Mouse (Mus musculus) granulocyte monocyte progenitor cell, adult 5-6 weeks (primary cell): Measurements from ENCODE around the gene Agbl4. TPM values are rescaled to one million over a fixed set of nuclear protein-coding genes. Genes with fewer than 3 reads are reported as not detected.
A peak's percentile ranks its signal among the peaks of the same experiment; 100 is the strongest.
"Not testable (repeated sequence)": the region's sequence is repeated elsewhere in the genome, so short reads cannot be mapped to it uniquely, and the experiment has no call there.

ENCODE experiments used
- ATAC-seq: replicated peaks from 2 replicates; pipeline ENCODE4 v1.8.0; 2016; ENCODE audit warnings: mild to moderate bottlenecking, moderate TSS enrichment, inconsistent platforms; ENCODE audit not compliant: poor library complexity, severe bottlenecking
- total RNA-seq, 2 experiments: library from RNA; stranded (forward) in 1 of 2; stranded (reverse) in 1 of 2; fragments of 200-712, 200-1000 nt in 1 of 2; fragments of >200 nt in 1 of 2; fragmentation: Nextera tagmentation in 1 of 2; gene quantifications; 2 replicates each; pipeline ENCODE4 v1.2.3; 2014 to 2017

Gene Agbl4
- total RNA-seq, 2 experiments from 2014 or later: not detected

- ATAC-seq: not testable (repeated sequence)
These were observed 822.1 kb downstream of the Agbl4 start for GRCm38 (mm10) chr4:111219543-111219942.

DNA sequence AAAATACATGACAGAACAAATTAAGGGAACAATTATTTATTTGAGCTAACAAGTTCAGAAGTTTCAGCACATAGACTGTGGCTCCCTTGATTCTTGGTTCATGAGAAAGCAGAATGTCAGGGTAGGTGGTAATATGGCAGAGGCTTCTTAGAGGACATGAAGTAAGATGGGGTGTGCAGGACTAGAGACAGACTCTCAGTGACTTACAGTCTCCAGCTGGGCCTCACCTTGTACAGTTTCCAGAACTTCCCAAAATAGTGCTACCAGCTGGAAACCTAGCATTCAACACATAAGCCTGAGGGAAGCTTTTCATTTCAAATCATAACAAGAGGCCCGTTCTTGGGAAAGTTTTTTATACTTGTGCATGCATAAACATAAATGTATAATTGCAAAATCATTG lies 836.4 kb downstream of the Agbl4 start:
- ATAC-seq: no peak

GRCm38 (mm10) chr4:111251917-111252316 lies 854.5 kb downstream of the Agbl4 start:
- ATAC-seq: no peak

DNA sequence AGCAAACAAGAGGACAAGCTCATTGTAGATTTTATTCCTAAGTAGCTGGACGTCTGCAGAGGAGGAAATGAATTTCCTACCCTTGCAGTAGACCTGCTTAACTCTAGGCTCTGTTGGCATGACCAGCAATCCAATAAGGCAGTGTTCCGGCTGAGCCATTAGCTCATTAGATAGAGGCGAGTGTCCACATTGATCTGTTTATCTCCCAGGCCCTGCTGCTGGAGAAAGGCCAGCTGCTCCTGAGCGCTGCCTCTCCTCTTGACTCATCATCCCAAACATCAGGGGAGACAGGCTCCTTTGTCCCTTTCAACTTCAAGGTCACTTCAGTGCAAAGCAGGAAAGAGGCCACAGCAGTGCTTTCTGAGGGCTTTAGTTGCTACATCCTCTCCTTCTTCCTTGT lies 858.0 kb downstream of the Agbl4 start:
- ATAC-seq: no peak

- no peak for ATAC-seq
These were observed 859.5 kb downstream of the Agbl4 start for GRCm38 (mm10) chr4:111256931-111257330.

GRCm38 (mm10) chr4:111280936-111281335 lies 883.5 kb downstream of the Agbl4 start:
- ATAC-seq: no peak

DNA sequence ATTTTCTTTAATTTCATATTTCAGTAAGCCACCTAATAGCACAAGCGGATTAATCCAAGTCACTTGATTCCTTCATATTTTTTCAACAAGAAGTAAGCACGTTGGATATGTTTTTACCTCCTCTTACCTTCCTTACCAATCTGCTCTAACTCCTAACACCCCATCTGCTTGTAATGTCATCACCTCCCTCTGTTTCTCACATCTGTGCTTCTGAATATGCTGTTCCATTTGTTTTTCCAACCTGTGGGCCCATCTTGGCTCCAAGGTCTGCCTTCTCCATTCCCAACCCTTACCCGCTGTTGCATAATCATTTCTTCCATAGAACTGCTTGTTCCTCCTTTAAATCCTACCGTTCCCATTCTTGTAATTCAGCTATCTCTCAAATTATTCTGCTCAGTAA lies 884.4 kb downstream of the Agbl4 start:
- no peak for ATAC-seq

DNA sequence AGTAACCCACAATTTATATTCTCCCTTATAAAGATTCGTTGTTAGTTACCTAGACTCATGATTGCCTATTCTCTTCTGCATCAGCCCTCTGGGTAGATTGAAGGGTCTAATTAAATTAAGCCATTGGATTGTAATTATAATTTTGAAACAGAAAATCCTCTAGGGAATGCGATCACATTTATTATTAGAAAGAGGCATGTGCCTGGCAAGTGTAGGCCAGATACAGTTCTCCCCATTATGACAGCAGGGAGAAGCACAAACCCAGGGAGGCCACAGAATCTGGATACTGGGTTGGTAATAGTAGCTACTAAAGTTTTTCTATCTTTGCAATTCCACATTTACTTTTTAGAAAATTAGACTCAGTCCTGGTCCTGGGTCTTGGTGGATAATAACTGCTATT lies 887.2 kb downstream of the Agbl4 start:
- no peak for ATAC-seq

- no peak for ATAC-seq
These were observed 897.2 kb downstream of the Agbl4 start for GRCm38 (mm10) chr4:111294528-111295241.

DNA sequence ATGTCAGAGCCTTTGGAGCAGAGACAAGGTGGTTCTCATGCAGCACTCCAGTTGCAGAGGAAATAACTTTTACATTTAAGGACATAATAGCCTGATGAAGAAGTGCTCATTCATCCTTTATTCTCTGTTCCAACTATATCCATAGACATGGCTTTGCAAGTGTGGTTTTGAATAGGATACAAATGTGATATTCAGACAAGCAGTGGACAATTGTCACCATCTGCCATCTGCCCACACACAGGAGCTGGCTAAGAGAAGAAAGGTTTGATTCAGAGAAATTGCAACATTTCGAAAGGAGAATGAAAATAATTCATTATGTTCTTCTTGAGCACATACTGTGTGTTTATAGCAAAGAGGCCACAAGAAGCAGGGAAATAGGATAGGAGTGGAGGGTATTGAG lies 909.1 kb downstream of the Agbl4 start:
- ATAC-seq: no peak

- ATAC-seq: no peak
These were observed 909.7 kb downstream of the Agbl4 start for GRCm38 (mm10) chr4:111307166-111307565.

DNA sequence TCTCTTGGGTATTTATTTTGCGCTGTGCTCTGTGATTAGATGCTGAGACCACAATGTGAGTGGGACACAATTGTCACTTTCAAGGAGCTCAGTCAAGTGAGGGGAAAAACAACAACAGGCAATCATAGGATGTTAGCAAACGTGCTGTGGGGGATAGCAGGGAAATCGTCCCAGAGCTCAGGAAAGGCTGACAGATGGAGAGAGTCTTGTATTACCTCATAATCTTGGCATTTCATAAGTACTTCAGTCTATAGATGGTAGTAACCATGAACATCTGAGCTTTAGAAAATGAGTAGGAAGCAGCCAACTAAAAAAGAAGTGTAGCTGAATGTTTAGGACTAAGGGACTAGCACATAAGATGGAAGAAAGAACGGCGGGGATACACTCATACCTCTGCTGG lies 910.2 kb downstream of the Agbl4 start:
- no peak for ATAC-seq

DNA sequence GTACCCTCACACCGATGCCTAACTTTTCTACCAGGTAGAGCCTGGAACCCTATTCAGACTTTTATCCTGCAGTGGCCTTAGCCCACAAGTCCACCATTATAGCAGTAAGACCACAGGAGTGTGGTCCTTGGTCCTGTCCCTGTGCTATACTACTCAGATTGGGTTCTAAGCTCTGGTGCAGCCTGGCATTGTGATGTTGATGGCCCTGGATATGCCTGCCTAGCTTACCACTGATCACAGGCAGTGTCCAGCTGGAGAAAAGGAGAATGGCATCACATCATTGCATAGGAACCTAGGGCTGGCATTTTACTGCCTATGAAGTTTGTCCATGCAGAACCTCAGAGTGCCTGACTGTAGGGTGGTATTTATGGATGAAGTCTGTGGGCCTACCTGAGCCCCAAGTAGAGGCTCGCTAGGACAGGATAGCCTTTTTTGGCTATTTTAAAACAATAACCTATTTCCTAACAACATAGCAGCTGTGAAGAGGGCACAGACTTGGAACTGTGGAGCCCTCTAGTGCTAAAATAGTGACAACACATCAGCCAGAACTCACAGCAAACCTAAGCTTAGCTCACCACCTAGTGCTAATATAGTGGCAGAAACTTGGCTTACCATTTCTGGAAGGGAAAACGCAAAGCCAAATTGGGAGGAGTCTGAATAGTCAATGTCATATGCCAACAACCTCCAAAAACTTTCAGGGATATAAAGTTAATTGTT lies 911.3 kb downstream of the Agbl4 start:
- ATAC-seq: no peak

GRCm38 (mm10) chr4:111327094-111327493 lies 929.6 kb downstream of the Agbl4 start:
- ATAC-seq: no peak

DNA sequence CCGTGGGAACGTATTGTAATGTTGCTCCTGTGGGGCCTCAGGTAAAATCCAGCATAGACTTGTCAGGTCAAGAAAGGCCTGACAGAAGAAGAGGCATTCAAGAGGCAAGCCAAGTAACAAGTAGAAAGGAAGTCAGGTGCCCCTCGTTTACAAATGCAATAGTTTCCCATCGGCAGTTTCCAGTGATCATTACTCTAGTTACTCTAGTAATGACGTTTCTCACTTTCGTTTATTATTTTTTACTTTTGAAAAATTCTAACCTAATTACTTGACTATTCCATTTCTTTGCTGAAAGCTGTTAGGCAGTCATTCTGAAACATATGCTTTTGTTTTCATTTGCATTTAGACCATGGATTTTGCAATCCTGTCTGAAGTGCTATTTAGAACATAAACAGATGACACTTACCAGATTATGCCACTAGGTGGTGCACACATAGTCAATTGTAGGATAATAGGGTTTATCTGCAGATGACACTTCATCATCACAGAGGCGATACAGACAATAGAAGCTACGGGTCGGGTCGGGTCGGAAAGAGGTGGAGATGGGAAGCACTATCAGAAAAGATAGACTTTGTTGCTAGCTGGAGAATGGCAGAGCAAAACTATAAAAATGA lies 930.4 kb downstream of the Agbl4 start:
- peak; percentile 69; the same call in 1 of the 2 replicates for ATAC-seq

DNA sequence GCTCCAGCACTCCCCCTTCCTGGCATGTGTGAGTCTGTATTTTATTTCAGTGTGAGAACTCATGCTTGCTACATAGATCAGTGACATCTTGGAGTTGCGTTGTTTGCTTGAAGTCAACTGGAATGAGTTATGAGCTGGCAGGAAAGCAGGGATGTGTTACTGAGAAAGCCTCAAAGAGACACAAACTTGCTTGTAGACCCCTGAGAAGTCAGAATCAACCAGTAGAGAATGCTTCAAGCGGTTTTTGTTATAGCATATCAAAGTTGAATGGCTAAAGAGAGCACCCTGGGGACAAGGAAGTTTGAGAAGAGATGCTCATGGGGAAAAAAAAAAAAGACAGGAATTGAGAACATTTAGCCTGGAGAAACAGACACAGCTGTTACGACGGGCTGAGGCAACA lies 932.0 kb downstream of the Agbl4 start:
- ATAC-seq: no peak

- no peak for ATAC-seq
These were observed 935.4 kb downstream of the Agbl4 start for GRCm38 (mm10) chr4:111332864-111333263.

GRCm38 (mm10) chr4:111349965-111350364 lies 952.5 kb downstream of the Agbl4 start:
- ATAC-seq: no peak

DNA sequence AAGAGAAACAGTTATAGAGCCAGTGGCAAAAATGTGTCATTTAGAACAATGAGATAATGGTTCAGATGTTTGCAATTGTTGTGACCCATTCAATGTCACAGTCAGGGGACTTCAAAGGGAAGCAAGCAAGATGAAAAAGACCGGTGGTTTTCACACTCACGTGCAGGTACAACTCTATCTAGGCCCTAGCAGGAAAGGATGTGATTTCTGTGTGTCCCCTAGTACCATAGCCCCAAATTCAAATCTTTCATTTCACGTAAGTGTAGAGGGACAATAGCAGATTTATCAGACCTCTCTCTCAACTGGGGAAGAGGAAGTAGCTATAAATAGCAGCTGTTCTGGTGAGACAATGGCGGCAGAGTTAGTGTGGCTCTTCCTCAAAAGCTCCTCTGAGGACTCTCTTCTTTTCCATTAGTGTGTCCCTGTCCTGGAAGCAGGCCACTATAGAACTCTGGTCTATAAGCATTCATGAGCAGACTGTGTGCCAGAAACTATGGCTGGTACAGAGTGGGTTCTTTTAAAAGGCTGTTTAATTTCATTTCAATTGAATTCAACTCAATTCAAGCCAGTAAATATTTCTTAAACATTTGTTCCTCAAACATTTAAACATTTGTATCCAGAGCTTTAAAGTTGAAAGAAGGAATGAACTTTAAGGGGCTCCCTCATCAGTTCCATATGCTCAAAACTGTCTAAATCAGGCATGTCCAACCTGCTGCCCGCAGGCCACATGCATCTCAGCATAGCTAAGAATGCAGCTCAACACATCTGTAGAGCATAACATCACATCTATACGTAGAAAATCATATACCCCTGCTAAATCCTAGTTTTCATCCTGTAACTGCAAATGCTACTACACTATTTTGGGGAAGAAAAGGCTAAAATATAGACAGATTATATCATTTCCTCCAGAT lies 953.4 kb downstream of the Agbl4 start:
- ATAC-seq: peak; percentile 71

DNA sequence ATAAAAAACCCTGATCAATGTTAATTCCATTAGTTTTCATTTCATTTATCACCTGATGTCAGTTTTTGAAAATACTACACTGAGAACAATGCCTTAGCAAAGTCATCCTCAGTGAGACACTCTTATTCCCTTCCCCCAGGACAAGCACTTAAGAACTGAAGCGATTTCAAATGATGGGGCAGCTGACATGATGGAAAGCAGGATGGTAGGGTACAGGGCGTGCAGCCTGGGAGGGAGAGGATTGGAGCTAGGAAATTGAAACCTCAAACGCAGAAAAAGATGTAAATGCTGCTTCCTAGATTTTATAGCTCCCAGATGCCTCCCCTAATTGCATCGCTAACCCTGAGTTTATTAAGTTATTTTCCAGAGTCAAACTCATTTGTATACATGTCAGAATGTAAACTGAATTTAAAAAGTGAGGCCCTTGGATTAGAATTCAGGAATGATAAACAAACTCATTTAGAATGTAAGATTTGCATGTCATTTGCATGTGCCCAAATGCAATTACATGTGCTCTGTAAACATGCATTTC lies 959.2 kb downstream of the Agbl4 start:
- ATAC-seq: no peak
